Mouse (Mus musculus) embryonic fibroblast, embryonic 13.5 days (primary cell): ENCODE results near the gene Mtfr2.

Source experiments
- CTCF ChIP-seq: IDR thresholded peaks from 2 replicates; pipeline ENCODE4 v1.5.1; 2011; ENCODE audit warnings: mild to moderate bottlenecking, control low read depth, low read length, moderate library complexity, borderline replicate concordance; ENCODE audit not compliant: insufficient read depth
- POLR2A ChIP-seq: IDR thresholded peaks from 2 replicates; pipeline ENCODE4 v1.6.1; 2011; ENCODE audit warnings: low read depth, mild to moderate bottlenecking, control low read depth, low read length, moderate library complexity

DNA sequence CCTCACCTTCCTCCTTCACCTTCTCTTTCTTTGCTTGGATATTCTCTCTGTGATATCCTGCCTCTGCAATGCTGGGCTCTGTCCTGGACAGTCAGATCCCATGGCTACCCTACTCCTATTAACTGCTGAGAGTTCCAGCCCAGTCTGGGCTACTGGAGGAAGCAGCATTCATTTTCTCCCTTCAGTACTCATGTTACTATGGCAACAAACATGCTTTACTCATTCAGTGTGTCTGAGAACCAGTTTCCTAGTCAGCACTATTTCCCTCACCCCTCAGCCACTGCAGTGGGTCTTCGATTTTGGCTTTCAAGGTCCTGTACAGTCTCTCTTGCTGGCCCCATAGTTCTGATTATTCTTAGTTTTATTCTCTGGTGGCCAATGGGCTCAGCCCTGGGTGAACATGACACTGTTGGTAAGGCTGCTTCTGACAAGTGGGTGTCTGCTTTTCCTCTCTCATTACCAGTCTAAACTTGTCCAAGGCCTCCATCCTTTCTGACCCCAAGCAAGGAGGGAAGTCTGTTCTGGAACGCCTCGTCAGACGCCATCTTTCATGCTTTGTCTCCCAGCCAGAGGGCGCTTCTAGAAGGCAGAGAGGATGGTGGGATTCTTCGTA, 35.3 kb downstream of the Mtfr2 start:
- TF ChIP-seq CTCF: no peak
- no peak for TF ChIP-seq POLR2A
